Mouse (Mus musculus) thymus, adult 2 months (tissue): ENCODE measurements around the gene D13Ertd608e. TPM values are rescaled to one million over a fixed set of nuclear protein-coding genes. Genes with fewer than 3 reads are reported as not detected.
A peak's percentile ranks its signal among the peaks of the same experiment; 100 is the strongest.
"Not testable (repeated sequence)": the region's sequence is repeated elsewhere in the genome, so short reads cannot be mapped to it uniquely, and the experiment has no call there.

ENCODE experiments used
- DNase-seq: peaks from one replicate; pipeline ENCODE4 v3.0.0; 2021
- H3K27ac ChIP-seq: fragments of 200-500 bp; 2 replicates; pipeline ENCODE4 v1.5.1; 2012; ENCODE audit warnings: low read length, control low read depth; ENCODE audit not compliant: control insufficient read depth, insufficient read depth
- H3K27me3 ChIP-seq: fragments of 200-500 bp; 2 replicates; pipeline ENCODE4 v1.6.1; 2012; ENCODE audit warnings: mild to moderate bottlenecking, low read length, moderate library complexity, mixed read lengths; ENCODE audit not compliant: control insufficient read depth, insufficient read depth
- H3K36me3 ChIP-seq: fragments of 200-500 bp; 2 replicates; pipeline ENCODE4 v1.6.1; 2012; ENCODE audit warnings: mild to moderate bottlenecking, low read length, moderate library complexity; ENCODE audit not compliant: control insufficient read depth, insufficient read depth
- H3K4me1 ChIP-seq: fragments of 200-500 bp; replicated peaks from 2 replicates; pipeline ENCODE4 v1.6.1; 2012; ENCODE audit warnings: low read length; ENCODE audit not compliant: control insufficient read depth, insufficient read depth
- H3K4me3 ChIP-seq: fragments of 200-500 bp; 2 replicates; pipeline ENCODE4 v1.5.1; 2012; ENCODE audit warnings: mild to moderate bottlenecking, low read length, control low read depth, moderate library complexity; ENCODE audit not compliant: control insufficient read depth, insufficient read depth
- CTCF ChIP-seq: fragments of 200-500 bp; IDR thresholded peaks from 2 replicates; pipeline ENCODE4 v1.5.1; 2012; ENCODE audit warnings: mild to moderate bottlenecking, control low read depth, low read length, moderate library complexity, borderline replicate concordance; ENCODE audit not compliant: control insufficient read depth, poor library complexity, insufficient read depth; ENCODE audit errors: extremely low read depth
- POLR2A ChIP-seq: fragments of 200-500 bp; IDR thresholded peaks from 2 replicates; pipeline ENCODE4 v1.6.1; 2012; ENCODE audit warnings: mild to moderate bottlenecking, low read length, control low read depth, moderate library complexity; ENCODE audit not compliant: control insufficient read depth, poor library complexity, insufficient read depth; ENCODE audit errors: extremely low read depth
- WGBS: fragments of 180-500 bp; shearing (Covaris S2); methylation state at CpG from one replicate; pipeline ENCODE4 v1.1.7; 2018; 5-methylcytosine and 5-hydroxymethylcytosine counted together
- polyA plus RNA-seq: library from polyadenylated mRNA; depleted of rRNA; stranded (reverse); fragments of >200 nt; gene quantifications from 2 replicates; pipeline ENCODE4 v1.2.3, GENCODE M21; 2012

The D13Ertd608e gene
- polyA plus RNA-seq, 1 experiment: 1.4 TPM

GRCm38 (mm10) chr13:119797656-119798055 is 38.1 kb upstream of the D13Ertd608e start:
- 78% methylated on average over 4 of the region's 4 CpGs for WGBS
- Histone ChIP-seq H3K27me3 (no peaks in the 10 kb centered on the region), H3K36me3 (no peaks in the 10 kb centered on the region), H3K4me3 (no peak overlapping the region), H3K4me1 (no peaks in the 10 kb centered on the region), H3K27ac (no peak overlapping the region)
- DNase-seq: no peak
- TF ChIP-seq CTCF: no peak
- no peak for TF ChIP-seq POLR2A

GRCm38 (mm10) chr13:119808937-119809336 is 26.9 kb upstream of the D13Ertd608e start:
- no peak for DNase-seq
- H3K27me3 ChIP-seq: no peaks in the 10 kb centered on the region
- no peak overlapping the region for H3K27ac ChIP-seq
- WGBS: 42% methylated on average over 2 of the region's 2 CpGs
- no peaks in the 10 kb centered on the region for H3K4me1 ChIP-seq
- H3K4me3 ChIP-seq: no peak overlapping the region
- TF ChIP-seq CTCF: no peak
- no peak for TF ChIP-seq POLR2A
- H3K36me3 ChIP-seq: no peaks in the 10 kb centered on the region

- H3K4me1 ChIP-seq: no peaks in the 10 kb centered on the region
- DNase-seq: no peak
- H3K4me3 ChIP-seq: no peak overlapping the region
- H3K27ac ChIP-seq: no peak overlapping the region
- TF ChIP-seq POLR2A: no peak
- no peak for TF ChIP-seq CTCF
- no peaks in the 10 kb centered on the region for H3K27me3 ChIP-seq
- H3K36me3 ChIP-seq: no peaks in the 10 kb centered on the region
- 92% methylated on average over 9 of the region's 9 CpGs for WGBS
These were observed 25.8 kb upstream of the D13Ertd608e start for GRCm38 (mm10) chr13:119810031-119810430.

GRCm38 (mm10) chr13:119816798-119817197 is 19.0 kb upstream of the D13Ertd608e start:
- Histone ChIP-seq H3K4me3 (no peak overlapping the region), H3K27me3 (no peaks in the 10 kb centered on the region), H3K36me3 (no peaks in the 10 kb centered on the region), H3K27ac (no peak overlapping the region), H3K4me1 (no peaks in the 10 kb centered on the region)
- DNase-seq: no peak
- no peak for TF ChIP-seq CTCF
- TF ChIP-seq POLR2A: no peak
- WGBS: 88% methylated on average over 8 of the region's 8 CpGs

GRCm38 (mm10) chr13:119817579-119818206 is 18.1 kb upstream of the D13Ertd608e start:
- Histone ChIP-seq H3K4me3 (no peak overlapping the region), H3K27ac (no peak overlapping the region), H3K4me1 (no peaks in the 10 kb centered on the region), H3K27me3 (no peaks in the 10 kb centered on the region), H3K36me3 (no peaks in the 10 kb centered on the region)
- no peak for TF ChIP-seq POLR2A
- DNase-seq: no peak
- WGBS: 43% methylated on average over 2 of the region's 2 CpGs

GRCm38 (mm10) chr13:119830116-119830515 is 5.7 kb upstream of the D13Ertd608e start, which contains the start of gene AF067063:
AF067063 (minus strand) TSS chr13:119830216.
- not testable (repeated sequence) for H3K36me3 ChIP-seq, H3K27ac ChIP-seq, H3K4me1 ChIP-seq, H3K27me3 ChIP-seq, DNase-seq, H3K4me3 ChIP-seq

- not testable (repeated sequence) for DNase-seq
- peak overlapping the region; percentile 38 for H3K4me3 ChIP-seq
- WGBS: 13% methylated on average over 23 of the region's 23 CpGs
These were observed 562 bp downstream of the D13Ertd608e start for GRCm38 (mm10) chr13:119836324-119836811.

GRCm38 (mm10) chr13:119837719-119838337 is 2.0 kb downstream of the D13Ertd608e start:
- H3K27me3 ChIP-seq, H3K27ac ChIP-seq, H3K36me3 ChIP-seq, H3K4me1 ChIP-seq, H3K4me3 ChIP-seq: not testable (repeated sequence)
- WGBS: 13% methylated on average over 14 of the region's 23 CpGs
- peak; percentile 30 for DNase-seq

More at GRCm38 (mm10) chr13:119836324-119836811, 562 bp downstream of the D13Ertd608e start:
- not testable (repeated sequence) for H3K4me1 ChIP-seq, H3K27me3 ChIP-seq, H3K27ac ChIP-seq, H3K36me3 ChIP-seq

- not testable (repeated sequence) for H3K4me3 ChIP-seq, H3K27ac ChIP-seq, H3K36me3 ChIP-seq, H3K4me1 ChIP-seq, H3K27me3 ChIP-seq, DNase-seq
- whole genome bisulfite sequencing: 33% methylated on average over 6 of the region's 6 CpGs
These were observed 4.2 kb downstream of the D13Ertd608e start for GRCm38 (mm10) chr13:119839982-119840381.

- no CpG with 5 or more reads among the region's 6 CpGs for WGBS
- not testable (repeated sequence) for H3K4me3 ChIP-seq, H3K4me1 ChIP-seq, H3K27ac ChIP-seq, DNase-seq, H3K27me3 ChIP-seq, H3K36me3 ChIP-seq
These were observed 26.6 kb downstream of the D13Ertd608e start for GRCm38 (mm10) chr13:119862399-119862798.
